Mouse (Mus musculus) pancreas, adult 10 weeks (tissue): ENCODE data around the gene Bpifb5. TPM values are rescaled to one million over a fixed set of nuclear protein-coding genes. Genes with fewer than 3 reads are reported as not detected.

ENCODE experiments used
- polyA plus RNA-seq: library from polyadenylated mRNA; stranded (reverse); fragments of 350-450 nt; fragmentation: Illumina TruSeq; extraction: RNeasy Lipid Tissue Mini Kit (QIAGEN cat#74804); gene quantifications from one replicate; pipeline ENCODE4 v1.2.3, GENCODE M21; 2015; ENCODE audit warnings: low read depth, low replicate concordance; ENCODE audit not compliant: insufficient read depth

The Bpifb5 gene
- not detected for polyA plus RNA-seq

GRCm38 (mm10) chr2:154223265-154223916, at the start of gene Bpifb5:
Bpifb5 (plus strand) TSS chr2:154223742.

GRCm38 (mm10) chr2:154190546-154191258, 32.8 kb upstream of the Bpifb5 start, which contains the start of gene Bpifb1:
Bpifb1 (plus strand) TSS chr2:154190818.

GRCm38 (mm10) chr2:154257554-154257953, 34.0 kb downstream of the Bpifb5 start, which contains the start of gene Bpifb9a:
Bpifb9a (plus strand) TSS chr2:154257854.

Other genes starting within 250 kb of the Bpifb5 start
- gene Bpifa6, start 248.8 kb upstream of the Bpifb5 start, polyA plus RNA-seq, result not detected
- gene Bpifa2, start 215.5 kb upstream of the Bpifb5 start, polyA plus RNA-seq, result not detected
- not detected for gene Bpifa3, start 93.4 kb upstream of the Bpifb5 start, polyA plus RNA-seq
- gene Bpifa1, start 80.9 kb upstream of the Bpifb5 start, polyA plus RNA-seq, result 0.79 TPM
- not detected for gene Bpifa5, start 61.1 kb upstream of the Bpifb5 start, polyA plus RNA-seq
- not detected for gene Bpifb1, start 32.9 kb upstream of the Bpifb5 start, polyA plus RNA-seq
- not detected for gene Bpifb9a, start 34.1 kb downstream of the Bpifb5 start, polyA plus RNA-seq
- not detected for gene Bpifb9b, start 83.5 kb downstream of the Bpifb5 start, polyA plus RNA-seq
- 3.8 TPM for gene Cdk5rap1, start 149.3 kb downstream of the Bpifb5 start, polyA plus RNA-seq
- 4.6 TPM for gene Snta1, start 184.4 kb downstream of the Bpifb5 start, polyA plus RNA-seq
- gene Cbfa2t2, start 212.7 kb downstream of the Bpifb5 start, polyA plus RNA-seq, result 2.5 TPM